Mouse (Mus musculus): ENCODE measurements around the gene RPS10-NUDT3.

RPS10-NUDT3 gene

GRCm38 (mm10) chr17:27575116-27575776 lies 59.8 kb downstream of the RPS10-NUDT3 start:
- DNase-seq (ENCODE audit: low read depth, low spot score): no peak

- no peak for DNase-seq (ENCODE audit: low read depth, low spot score)
Measured at GRCm38 (mm10) chr17:27574470-27575115, 60.4 kb downstream of the RPS10-NUDT3 start.

GRCm38 (mm10) chr17:27573772-27574320 lies 61.2 kb downstream of the RPS10-NUDT3 start:
- DNase-seq (ENCODE audit: low read depth, low spot score): no peak

GRCm38 (mm10) chr17:27571315-27571714 lies 63.7 kb downstream of the RPS10-NUDT3 start:
- DNase-seq (ENCODE audit: low read depth, low spot score): no peak

GRCm38 (mm10) chr17:27568228-27568627 lies 66.8 kb downstream of the RPS10-NUDT3 start:
- no peak for DNase-seq (ENCODE audit: low read depth, low spot score)

GRCm38 (mm10) chr17:27565942-27566267 lies 69.1 kb downstream of the RPS10-NUDT3 start:
- DNase-seq (ENCODE audit: low read depth, low spot score): no peak

GRCm38 (mm10) chr17:27565163-27565941 lies 69.7 kb downstream of the RPS10-NUDT3 start, which contains the start of gene AI413582:
Gene AI413582 (minus strand): TSS chr17:27565756.
- DNase-seq (ENCODE audit: low read depth, low spot score): peak; percentile 95

GRCm38 (mm10) chr17:27564391-27565162 lies 70.4 kb downstream of the RPS10-NUDT3 start:
- DNase-seq (ENCODE audit: low read depth, low spot score): no peak

GRCm38 (mm10) chr17:27563771-27564244 lies 71.2 kb downstream of the RPS10-NUDT3 start:
- DNase-seq (ENCODE audit: low read depth, low spot score): no peak

- no peak for DNase-seq (ENCODE audit: low read depth, low spot score)
Measured at GRCm38 (mm10) chr17:27561809-27562526, 73.1 kb downstream of the RPS10-NUDT3 start.

- DNase-seq (ENCODE audit: low read depth, low spot score): no peak
Measured at GRCm38 (mm10) chr17:27560926-27561480, 74.0 kb downstream of the RPS10-NUDT3 start.

GRCm38 (mm10) chr17:27559596-27559995 lies 75.4 kb downstream of the RPS10-NUDT3 start:
- DNase-seq (ENCODE audit: low read depth, low spot score): no peak

GRCm38 (mm10) chr17:27558845-27559244 lies 76.2 kb downstream of the RPS10-NUDT3 start:
- no peak for DNase-seq (ENCODE audit: low read depth, low spot score)

- DNase-seq (ENCODE audit: low read depth, low spot score): no peak
Measured at GRCm38 (mm10) chr17:27557927-27558661, 76.9 kb downstream of the RPS10-NUDT3 start.

GRCm38 (mm10) chr17:27557181-27557926 lies 77.7 kb downstream of the RPS10-NUDT3 start:
- peak; percentile 82 for DNase-seq (ENCODE audit: low read depth, low spot score)

- peak; percentile 94 for DNase-seq (ENCODE audit: low read depth, low spot score)
Measured at GRCm38 (mm10) chr17:27556315-27557011, 78.6 kb downstream of the RPS10-NUDT3 start, which contains the start of gene Hmga1. Gene Hmga1 (plus strand): TSS chr17:27556497.

GRCm38 (mm10) chr17:27555512-27556172 lies 79.4 kb downstream of the RPS10-NUDT3 start:
- peak; percentile 94 for DNase-seq (ENCODE audit: low read depth, low spot score)

All from mesoderm, embryonic 11.5 days (tissue).